Mouse (Mus musculus): ENCODE measurements around the gene Ighmbp2. TPM values are rescaled to one million over a fixed set of nuclear protein-coding genes. Genes with fewer than 3 reads are reported as not detected.

Gene Ighmbp2
- total RNA-seq (2023), result 6.2 and 8.0 TPM in 2 replicates

DNA sequence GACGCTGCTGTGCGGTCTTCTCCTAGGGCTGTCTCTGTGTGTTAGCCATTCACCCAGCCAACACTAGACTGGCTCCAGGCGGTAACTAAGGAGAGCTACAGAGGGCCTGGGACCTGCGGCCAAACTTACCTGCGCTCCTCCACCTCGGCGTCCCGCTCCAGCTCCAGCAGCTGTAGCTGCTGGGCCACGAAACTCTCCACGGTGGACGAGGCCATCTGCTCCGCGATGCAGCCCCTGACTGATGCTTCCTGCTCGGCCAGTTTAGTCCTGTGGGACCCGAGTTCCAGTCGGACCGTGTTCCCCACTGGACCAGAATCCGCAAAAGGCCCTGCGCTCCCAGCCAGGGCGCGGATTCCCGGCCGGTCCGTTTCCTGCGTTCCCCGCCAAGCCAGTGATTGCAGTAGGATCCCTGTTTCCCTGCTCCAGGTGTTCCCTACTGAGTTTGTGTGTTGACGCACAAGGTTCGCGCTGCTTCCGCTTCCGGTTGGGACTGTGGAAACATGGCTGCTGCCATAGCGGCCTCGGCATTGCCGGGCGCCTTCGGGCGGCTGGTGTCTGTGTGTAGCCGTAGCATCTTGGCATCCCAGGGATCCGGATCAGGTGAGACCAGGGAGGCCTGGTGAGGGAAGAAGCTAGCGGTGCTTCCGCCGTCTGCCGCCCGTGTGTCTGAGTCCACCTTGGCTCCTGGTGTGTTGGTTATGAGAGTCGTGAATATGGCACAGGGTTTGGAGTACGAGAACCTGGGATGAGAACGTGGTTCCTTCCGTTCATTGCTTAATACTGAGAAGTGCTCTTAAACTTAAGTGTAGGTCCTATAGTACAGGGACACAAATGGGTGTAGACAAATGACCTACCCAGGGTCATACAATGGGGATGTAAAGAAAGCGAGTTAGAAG lies at the start of gene Ighmbp2, which contains the start of gene Mrpl21:
Ighmbp2 (minus strand) TSS at position 446 of the 896 bp plus-strand sequence.
Mrpl21 (plus strand) TSS at position 330 of the 896 bp plus-strand sequence.

DNA sequence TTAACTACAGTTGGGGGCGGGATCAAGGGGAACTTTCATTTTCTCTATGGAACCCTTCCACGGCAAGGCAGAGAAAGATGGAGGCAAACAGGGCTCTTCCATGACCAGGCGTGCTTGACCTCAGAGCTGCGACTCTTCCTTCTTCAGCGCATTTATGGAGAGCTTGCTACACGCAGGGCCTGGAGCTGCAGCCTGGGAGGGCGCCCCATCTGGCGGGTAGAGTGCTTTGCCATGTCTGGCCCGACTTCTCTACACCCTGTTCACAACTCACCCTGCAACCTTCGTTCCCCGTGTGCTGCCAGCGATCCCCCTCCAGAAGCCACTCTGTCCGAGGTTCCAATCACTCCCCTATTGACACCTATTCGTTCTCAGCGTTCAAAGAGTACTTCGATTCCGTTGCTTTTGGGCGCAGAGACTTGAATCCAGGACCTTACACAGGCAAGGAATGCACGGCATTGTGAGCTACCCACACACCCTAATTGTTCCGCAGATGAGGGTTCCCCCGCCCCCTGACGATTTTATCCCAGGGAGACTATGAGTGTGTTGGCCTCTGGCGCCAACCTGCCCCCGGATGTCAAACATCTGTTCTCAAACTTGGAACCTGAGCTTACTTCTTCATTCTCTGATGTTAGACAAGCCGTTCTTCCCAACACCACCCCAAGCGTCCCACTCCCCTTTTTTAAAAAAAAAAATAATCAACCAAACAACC lies 39.6 kb upstream of the Ighmbp2 start, which contains the start of gene Cpt1a:
Cpt1a (plus strand) TSS at position 74 of the 709 bp plus-strand sequence.

Other genes starting within 250 kb of the Ighmbp2 start
- gene Mrpl21, start 116 bp downstream of the Ighmbp2 start, total RNA-seq (2023), result 17.9 and 23.9 TPM in 2 replicates
- 59.2 and 69.7 TPM in 2 replicates for gene Cpt1a, start 39.3 kb upstream of the Ighmbp2 start, total RNA-seq (2023)
- gene Tesmin, start 105.8 kb upstream of the Ighmbp2 start, total RNA-seq (2023), result 1.0 and 1.8 TPM in 2 replicates
- gene Gal, start 131.5 kb upstream of the Ighmbp2 start, total RNA-seq (2023), result 1.1 TPM in 1 of 2 replicates, not detected in the other